Mouse (Mus musculus): ENCODE data around the gene Bhmt. TPM values are rescaled to one million over a fixed set of nuclear protein-coding genes. Genes with fewer than 3 reads are reported as not detected.

Bhmt gene
- polyA plus RNA-seq, 1 experiment, result not detected

DNA sequence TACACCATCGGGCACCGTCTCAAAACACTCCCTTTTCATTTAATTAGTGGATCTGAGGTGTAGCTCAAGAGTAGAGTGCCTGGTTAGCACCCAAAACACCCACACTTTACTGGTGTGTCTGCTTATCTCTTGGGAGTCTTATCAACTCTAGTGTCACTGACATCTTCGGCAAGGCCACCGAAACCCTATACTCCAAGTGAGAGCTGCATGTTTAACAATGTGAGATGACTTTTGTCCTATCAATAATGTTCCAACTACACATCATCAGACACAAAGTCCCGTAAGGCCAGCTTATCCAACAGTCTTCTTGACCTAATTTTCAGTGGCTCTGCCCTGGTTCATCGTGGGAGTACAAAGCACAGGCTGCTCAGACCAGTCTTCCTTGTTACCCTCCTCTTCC is 15.6 kb upstream of the Bhmt start:
- no peak overlapping the region for H3K4me3 ChIP-seq (replicated peaks)
- H3K36me3 ChIP-seq (replicated peaks; ENCODE audit: low read length), result no peaks in the 10 kb centered on the region
- TF ChIP-seq GATA1 (IDR thresholded peaks at IDR 0.05; ENCODE audit: borderline replicate concordance, low read length) (no peak), FLI1 (IDR thresholded peaks at IDR 0.05; ENCODE audit: low read length) (no peak)
- H3K9me3 ChIP-seq, result peaks cover 11% of the 10 kb centered on the region
- H3K27me3 ChIP-seq (replicated peaks), result no peaks in the 10 kb centered on the region
- no peaks in the 10 kb centered on the region for H3K4me1 ChIP-seq

DNA sequence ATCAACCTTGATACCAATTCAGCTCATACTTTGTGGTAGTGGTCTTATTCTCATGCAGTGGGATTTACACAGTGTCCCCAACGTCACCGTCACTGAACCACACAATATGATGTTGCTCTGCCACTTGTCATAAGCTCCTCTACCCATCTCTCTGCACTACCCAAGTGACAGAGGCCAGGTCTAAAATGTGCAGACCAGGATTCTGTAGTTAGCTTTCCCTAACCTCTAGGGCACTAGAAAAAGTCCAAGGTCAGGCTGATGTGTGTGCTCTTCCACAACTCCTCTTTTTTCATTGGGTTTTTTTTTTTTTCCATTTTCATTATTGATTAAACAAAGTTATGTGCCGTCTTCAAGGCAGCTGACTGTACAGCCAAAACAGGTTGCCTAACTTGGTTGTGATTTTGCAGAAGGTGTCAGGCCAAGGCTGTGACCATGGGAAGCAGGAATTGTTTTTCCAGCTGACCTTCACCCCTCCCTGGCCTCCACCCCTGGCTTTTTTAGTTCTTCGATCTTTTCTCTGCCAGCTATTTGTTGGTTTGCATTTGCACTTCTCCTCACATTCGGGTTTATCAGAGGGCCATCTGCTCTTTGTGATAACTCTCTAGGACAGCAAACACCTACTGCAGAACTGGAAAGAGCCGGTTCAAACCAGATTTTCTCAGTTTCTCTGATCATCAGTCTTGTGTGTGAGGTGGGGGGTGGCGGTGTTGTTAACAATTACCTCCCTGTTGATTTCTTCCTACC is 10.8 kb upstream of the Bhmt start:
- H3K27me3 ChIP-seq (replicated peaks), result no peaks in the 10 kb centered on the region
- H3K4me1 ChIP-seq, result no peaks in the 10 kb centered on the region
- H3K9me3 ChIP-seq, result 0 out of 2 replicates have a peak, but pooled peaks cover 3% of the 10 kb centered on the region
- no peaks in the 10 kb centered on the region for H3K36me3 ChIP-seq (replicated peaks; ENCODE audit: low read length)
- TF ChIP-seq FLI1 (IDR thresholded peaks at IDR 0.05; ENCODE audit: low read length) (no peak), GATA1 (IDR thresholded peaks at IDR 0.05; ENCODE audit: borderline replicate concordance, low read length) (no peak)
- no peak overlapping the region for H3K4me3 ChIP-seq (replicated peaks)

DNA sequence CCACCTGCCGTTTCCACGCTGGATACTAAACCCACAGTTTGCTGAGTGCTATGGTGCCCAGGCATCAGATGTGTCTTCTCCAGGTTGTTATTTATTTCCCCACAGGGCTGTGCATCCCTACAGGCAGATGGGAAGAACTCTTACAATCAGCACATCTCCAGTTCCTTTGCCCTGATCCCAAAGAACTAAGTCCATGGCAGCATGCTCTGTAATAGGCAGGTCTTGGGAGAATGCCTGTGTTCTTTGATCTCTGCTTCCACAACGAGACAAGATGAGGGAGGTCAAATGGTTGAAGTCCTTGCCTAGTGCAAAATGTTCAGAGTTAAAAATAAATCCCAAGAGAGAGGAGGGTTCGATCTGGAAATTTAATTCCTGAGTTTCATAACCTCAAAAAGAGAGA is 1.9 kb upstream of the Bhmt start:
- no peaks in the 10 kb centered on the region for H3K4me1 ChIP-seq
- no peak for TF ChIP-seq FLI1 (IDR thresholded peaks at IDR 0.05; ENCODE audit: low read length)
- no peak for TF ChIP-seq GATA1 (IDR thresholded peaks at IDR 0.05; ENCODE audit: borderline replicate concordance, low read length)
- H3K27me3 ChIP-seq (replicated peaks), result no peaks in the 10 kb centered on the region
- H3K36me3 ChIP-seq (replicated peaks; ENCODE audit: low read length), result no peaks in the 10 kb centered on the region
- no peaks in the 10 kb centered on the region for H3K9me3 ChIP-seq
- no peak overlapping the region for H3K4me3 ChIP-seq (replicated peaks)

DNA sequence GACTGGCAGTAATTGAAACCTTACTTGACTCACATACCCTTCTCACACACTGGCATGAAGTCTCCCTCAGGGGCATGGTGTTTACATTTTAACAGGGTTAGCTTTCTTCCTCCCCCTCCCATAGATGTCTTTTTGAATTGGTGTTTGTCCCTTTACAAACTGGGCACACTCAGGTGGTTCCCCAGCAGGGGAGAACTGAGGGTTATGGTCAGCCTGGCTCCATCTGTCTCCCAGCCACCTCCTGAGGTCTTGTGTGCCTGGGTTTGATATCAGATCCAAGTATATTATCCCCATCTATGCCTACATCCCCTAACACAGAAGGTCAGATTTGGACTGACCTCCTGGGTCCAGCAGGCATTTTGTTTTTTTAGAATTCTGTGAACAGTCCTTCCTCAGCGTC is 1.2 kb downstream of the Bhmt start:
- Histone ChIP-seq H3K4me1 (no peaks in the 10 kb centered on the region), H3K27me3 (replicated peaks) (no peaks in the 10 kb centered on the region), H3K4me3 (replicated peaks) (no peak overlapping the region), H3K36me3 (replicated peaks; ENCODE audit: low read length) (no peaks in the 10 kb centered on the region), H3K9me3 (no peaks in the 10 kb centered on the region)
- TF ChIP-seq GATA1 (IDR thresholded peaks at IDR 0.05; ENCODE audit: borderline replicate concordance, low read length) (no peak), FLI1 (IDR thresholded peaks at IDR 0.05; ENCODE audit: low read length) (no peak)

DNA sequence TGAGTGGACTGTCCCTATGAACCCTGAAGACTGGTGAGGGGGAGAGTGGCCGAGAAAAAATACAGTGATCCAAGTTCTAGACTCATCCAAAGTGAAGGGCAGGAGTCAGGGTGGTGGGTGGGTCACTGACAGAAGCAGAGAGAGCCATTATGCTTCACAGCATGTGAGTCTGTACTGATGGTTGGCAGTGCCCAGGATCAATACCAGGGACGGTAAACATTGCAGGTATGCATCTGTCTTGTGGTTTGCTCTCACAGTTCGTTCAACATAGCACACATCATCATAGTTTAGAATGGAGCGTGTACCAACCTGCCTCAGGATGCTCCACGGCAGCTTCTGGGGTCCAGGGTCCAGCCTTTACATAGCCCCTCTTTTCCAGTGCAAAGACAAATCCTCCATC is 4.8 kb downstream of the Bhmt start:
- no peak for TF ChIP-seq GATA1 (IDR thresholded peaks at IDR 0.05; ENCODE audit: borderline replicate concordance, low read length)
- no peak for TF ChIP-seq FLI1 (IDR thresholded peaks at IDR 0.05; ENCODE audit: low read length)
- Histone ChIP-seq H3K36me3 (replicated peaks; ENCODE audit: low read length) (no peaks in the 10 kb centered on the region), H3K4me3 (replicated peaks) (no peak overlapping the region), H3K4me1 (no peaks in the 10 kb centered on the region), H3K9me3 (no peaks in the 10 kb centered on the region), H3K27me3 (replicated peaks) (no peaks in the 10 kb centered on the region)

DNA sequence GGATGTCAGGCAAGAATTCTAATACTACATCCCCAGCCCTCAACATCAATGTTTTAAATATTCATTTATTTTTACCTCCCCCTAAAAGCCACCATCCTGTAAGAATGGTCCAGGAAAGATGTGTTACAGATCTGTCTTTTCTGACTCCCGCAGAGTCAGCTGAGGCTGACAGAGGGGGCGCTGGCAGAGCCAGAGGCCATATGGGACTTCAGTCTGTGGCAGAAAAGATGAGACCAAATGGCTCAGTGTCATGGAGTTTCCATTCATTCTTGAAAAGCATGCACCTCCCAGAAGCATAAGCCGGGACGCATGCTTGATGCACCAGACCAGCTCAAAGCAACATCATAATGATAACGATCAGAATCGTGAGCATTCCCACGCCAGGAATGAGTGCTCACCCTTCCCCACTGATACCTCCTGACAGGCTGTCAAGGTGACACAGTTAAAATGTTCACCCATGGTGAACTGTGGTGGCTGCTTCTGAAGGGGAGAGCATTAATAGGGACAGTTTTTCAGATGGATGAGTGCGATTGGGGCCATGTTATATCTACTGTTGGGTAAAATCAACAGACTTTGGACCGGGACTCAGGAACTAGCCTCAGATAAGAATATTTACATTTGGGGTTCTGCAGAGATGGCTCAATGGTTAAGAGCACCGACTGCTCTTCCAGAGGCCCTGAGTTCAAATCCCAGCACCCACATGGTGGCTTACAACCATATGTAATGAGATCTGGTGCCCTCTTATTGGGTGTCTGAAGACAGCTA is 6.6 kb downstream of the Bhmt start:
- Histone ChIP-seq H3K4me1 (no peaks in the 10 kb centered on the region), H3K27me3 (replicated peaks) (peaks cover 4% of the 10 kb centered on the region), H3K4me3 (replicated peaks) (no peak overlapping the region), H3K9me3 (no peaks in the 10 kb centered on the region; the same call in 1 of the 2 replicates), H3K36me3 (replicated peaks; ENCODE audit: low read length) (no peaks in the 10 kb centered on the region)
- no peak for TF ChIP-seq FLI1 (IDR thresholded peaks at IDR 0.05; ENCODE audit: low read length)
- TF ChIP-seq GATA1 (IDR thresholded peaks at IDR 0.05; ENCODE audit: borderline replicate concordance, low read length), result no peak

DNA sequence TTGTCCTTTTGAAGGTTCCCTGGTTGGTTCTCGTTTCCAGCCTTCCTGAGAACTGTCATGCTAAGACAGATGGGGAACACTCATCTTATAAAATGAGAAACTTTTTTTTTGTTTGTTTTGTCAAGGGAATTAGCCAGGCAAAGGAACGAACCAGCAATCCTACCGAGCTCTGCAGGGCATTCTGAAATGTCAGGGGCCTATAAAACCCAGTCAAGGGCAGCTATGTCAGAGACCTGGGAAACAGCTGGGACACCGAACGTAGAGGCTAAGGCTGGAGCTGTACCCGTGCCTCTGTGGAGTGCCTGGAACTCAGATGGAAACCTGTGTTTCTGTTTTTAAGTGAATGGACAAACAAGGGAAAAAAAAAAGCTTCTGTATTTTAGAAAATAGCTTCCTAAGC is 8.9 kb downstream of the Bhmt start:
- Histone ChIP-seq H3K4me1 (no peaks in the 10 kb centered on the region), H3K9me3 (no peaks in the 10 kb centered on the region; the same call in 1 of the 2 replicates), H3K36me3 (replicated peaks; ENCODE audit: low read length) (no peaks in the 10 kb centered on the region), H3K27me3 (replicated peaks) (peaks cover 6% of the 10 kb centered on the region), H3K4me3 (replicated peaks) (no peak overlapping the region)
- TF ChIP-seq GATA1 (IDR thresholded peaks at IDR 0.05; ENCODE audit: borderline replicate concordance, low read length), result no peak
- TF ChIP-seq FLI1 (IDR thresholded peaks at IDR 0.05; ENCODE audit: low read length), result no peak

DNA sequence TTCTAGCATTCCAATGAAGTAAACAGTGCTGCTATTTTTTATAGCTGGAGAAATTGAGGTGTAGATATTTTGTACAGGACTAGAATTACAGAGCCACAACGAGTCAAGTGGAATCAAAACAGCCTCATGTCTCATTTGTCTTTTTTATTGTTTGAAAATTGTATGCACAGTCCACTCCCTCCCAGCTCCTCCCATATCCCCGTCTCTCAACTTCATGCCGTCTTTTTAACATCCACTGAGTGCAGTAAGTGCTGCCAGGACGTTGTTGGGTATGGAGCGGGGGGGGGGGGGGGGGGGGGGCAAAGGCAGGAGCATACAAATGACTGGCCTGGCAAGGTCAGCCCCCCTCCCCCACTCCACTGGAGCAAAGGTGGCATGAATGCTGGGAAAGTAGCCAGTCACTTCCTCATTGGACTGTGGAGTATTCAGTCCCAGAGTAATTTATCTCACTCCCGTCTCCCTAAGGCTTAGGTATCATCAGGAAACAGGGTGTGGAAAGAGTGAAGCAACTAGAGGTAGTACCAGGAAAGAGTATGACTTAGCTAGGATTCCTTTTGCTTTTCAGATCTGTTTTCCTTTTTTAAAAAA is 23.3 kb downstream of the Bhmt start:
- Histone ChIP-seq H3K4me3 (replicated peaks) (no peak overlapping the region), H3K36me3 (replicated peaks; ENCODE audit: low read length) (no peaks in the 10 kb centered on the region)
- no peak for TF ChIP-seq GATA1 (IDR thresholded peaks at IDR 0.05; ENCODE audit: borderline replicate concordance, low read length)
- TF ChIP-seq FLI1 (IDR thresholded peaks at IDR 0.05; ENCODE audit: low read length), result no peak

DNA sequence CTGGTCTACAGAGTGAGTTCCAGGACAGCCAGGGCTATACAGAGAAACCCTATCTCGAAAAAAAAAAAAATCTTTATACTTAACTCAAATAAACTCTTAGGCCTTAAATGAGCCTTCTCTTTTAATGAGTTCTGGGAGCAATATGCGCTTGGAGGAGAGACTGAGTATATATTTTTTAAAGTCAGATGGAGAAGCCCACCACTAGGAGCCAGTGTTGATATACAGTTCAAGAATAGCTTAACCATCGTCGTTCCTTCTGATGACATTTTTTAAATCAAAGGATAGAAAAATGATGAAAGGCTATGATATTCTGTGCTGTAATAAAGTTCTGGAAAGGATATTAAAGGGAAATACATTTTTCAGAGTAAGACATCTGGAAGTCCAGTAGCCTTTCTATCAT is 24.0 kb downstream of the Bhmt start:
- H3K27me3 ChIP-seq (replicated peaks), result peaks cover 7% of the 10 kb centered on the region
- TF ChIP-seq GATA1 (IDR thresholded peaks at IDR 0.05; ENCODE audit: borderline replicate concordance, low read length) (no peak), FLI1 (IDR thresholded peaks at IDR 0.05; ENCODE audit: low read length) (no peak)
- no peaks in the 10 kb centered on the region for H3K36me3 ChIP-seq (replicated peaks; ENCODE audit: low read length)
- no peaks in the 10 kb centered on the region; the same call in 1 of the 2 replicates for H3K9me3 ChIP-seq
- no peak overlapping the region for H3K4me3 ChIP-seq (replicated peaks)
- H3K4me1 ChIP-seq, result peaks cover 4% of the 10 kb centered on the region

More for the DNA sequence above, 23.3 kb downstream of the Bhmt start:
- H3K27me3 ChIP-seq (replicated peaks), result peaks cover 7% of the 10 kb centered on the region
- H3K4me1 ChIP-seq, result peaks cover 4% of the 10 kb centered on the region
- no peaks in the 10 kb centered on the region; the same call in 1 of the 2 replicates for H3K9me3 ChIP-seq
